Mouse (Mus musculus): ENCODE data around the gene Adgrv1. TPM values are rescaled to one million over a fixed set of nuclear protein-coding genes. Genes with fewer than 3 reads are reported as not detected.

Adgrv1 gene
- polyA plus RNA-seq, 1 experiment from 2014 or later: 0.86 TPM

DNA sequence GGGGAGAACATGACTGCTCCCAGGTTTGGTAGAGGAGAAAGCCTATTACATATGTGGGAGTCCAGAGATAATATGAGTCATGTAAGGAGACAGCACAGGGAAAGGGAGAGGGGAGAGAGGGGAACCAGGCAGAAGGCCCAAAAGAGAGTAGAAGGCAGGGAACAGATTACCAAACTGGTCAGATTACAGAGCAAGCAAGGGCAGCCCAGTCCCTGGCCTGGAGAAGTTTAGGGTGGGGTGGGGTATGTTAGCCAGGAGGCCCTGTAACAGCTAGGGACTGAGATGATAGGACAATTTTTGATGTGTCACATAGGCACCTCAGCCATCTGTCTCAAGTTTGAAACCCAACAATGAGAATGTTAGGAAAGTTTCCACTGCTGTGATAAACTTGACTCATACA is 498.5 kb downstream of the Adgrv1 start:
- H3K9me3 ChIP-seq (ENCODE audit: control insufficient read depth, low read length): no peaks in the 10 kb centered on the region
- H3K36me3 ChIP-seq (ENCODE audit: control insufficient read depth, insufficient read depth, low read length): no peaks in the 10 kb centered on the region
- H3K27ac ChIP-seq (replicated peaks in 1 of 2; ENCODE audit: control insufficient read depth in 1 of 2, insufficient read depth in 1 of 2, low read depth in 2 of 2, low read length in 2 of 2): no peak overlapping the region
- ATAC-seq (ENCODE audit: insufficient number of reproducible peaks, insufficient read depth, low FRiP score, low read depth): no peak
- no peaks in the 10 kb centered on the region for H3K27me3 ChIP-seq (ENCODE audit: control insufficient read depth, insufficient read depth, low read length)
- H3K4me1 ChIP-seq (ENCODE audit: control insufficient read depth in 2 of 2, insufficient read depth in 2 of 2, low read length in 2 of 2): peaks cover 26 to 58% of the 10 kb centered on the region in 2 experiments
- H3K9ac ChIP-seq (ENCODE audit: low read length): no peak overlapping the region
- no peak overlapping the region for H3K4me2 ChIP-seq (ENCODE audit: low read length)
- H3K4me3 ChIP-seq (ENCODE audit: control insufficient read depth in 1 of 2, insufficient read depth in 1 of 2, low read depth in 1 of 2, low read length in 2 of 2): no peak overlapping the region

DNA sequence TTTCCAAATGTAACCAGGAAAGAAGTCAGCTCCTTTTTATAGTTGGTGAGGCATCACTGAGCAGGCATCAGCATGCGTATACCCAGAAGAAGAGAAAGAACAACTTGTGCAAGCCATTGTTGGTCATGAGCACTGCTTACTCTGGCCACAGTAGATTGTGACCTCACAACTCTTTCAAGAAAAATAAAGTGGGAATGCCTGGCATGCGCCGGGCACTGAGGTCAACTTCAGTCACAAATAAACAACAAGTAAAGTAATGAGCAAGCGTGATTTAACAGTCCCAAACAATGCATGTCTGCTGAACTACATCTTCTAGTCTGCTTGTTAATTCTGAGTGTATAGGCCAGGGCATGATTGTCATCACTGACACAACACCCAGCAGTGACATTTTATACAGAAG is 499.6 kb downstream of the Adgrv1 start:
- H3K4me3 ChIP-seq (ENCODE audit: control insufficient read depth in 1 of 2, insufficient read depth in 1 of 2, low read depth in 1 of 2, low read length in 2 of 2): no peak overlapping the region
- H3K9me3 ChIP-seq (ENCODE audit: control insufficient read depth, low read length): no peaks in the 10 kb centered on the region
- no peak overlapping the region for H3K9ac ChIP-seq (ENCODE audit: low read length)
- no peak overlapping the region; a peak in 1 of 4 replicates for H3K27ac ChIP-seq (replicated peaks in 1 of 2; ENCODE audit: control insufficient read depth in 1 of 2, insufficient read depth in 1 of 2, low read depth in 2 of 2, low read length in 2 of 2)
- no peaks in the 10 kb centered on the region for H3K27me3 ChIP-seq (ENCODE audit: control insufficient read depth, insufficient read depth, low read length)
- H3K4me1 ChIP-seq (ENCODE audit: control insufficient read depth in 2 of 2, insufficient read depth in 2 of 2, low read length in 2 of 2): peaks cover 26 to 58% of the 10 kb centered on the region in 2 experiments
- no peak overlapping the region for H3K4me2 ChIP-seq (ENCODE audit: low read length)
- WGBS: 63% methylated on average over 4 of the region's 4 CpGs
- no peak for ATAC-seq (ENCODE audit: insufficient number of reproducible peaks, insufficient read depth, low FRiP score, low read depth)
- H3K36me3 ChIP-seq (ENCODE audit: control insufficient read depth, insufficient read depth, low read length): no peaks in the 10 kb centered on the region

GRCm38 (mm10) chr13:81132691-81133090 is 500.3 kb downstream of the Adgrv1 start:
- H3K9ac ChIP-seq (ENCODE audit: low read length): no peak overlapping the region
- 85% methylated on average over 5 of the region's 5 CpGs for WGBS
- peak overlapping the region; percentile 24 to 88; a peak in 3 of 4 replicates for H3K27ac ChIP-seq (replicated peaks in 1 of 2; ENCODE audit: control insufficient read depth in 1 of 2, insufficient read depth in 1 of 2, low read depth in 2 of 2, low read length in 2 of 2)
- H3K27me3 ChIP-seq (ENCODE audit: control insufficient read depth, insufficient read depth, low read length): no peaks in the 10 kb centered on the region
- no peaks in the 10 kb centered on the region for H3K36me3 ChIP-seq (ENCODE audit: control insufficient read depth, insufficient read depth, low read length)
- no peak overlapping the region for H3K4me2 ChIP-seq (ENCODE audit: low read length)
- H3K9me3 ChIP-seq (ENCODE audit: control insufficient read depth, low read length): no peaks in the 10 kb centered on the region
- ATAC-seq (ENCODE audit: insufficient number of reproducible peaks, insufficient read depth, low FRiP score, low read depth): no peak
- H3K4me3 ChIP-seq (ENCODE audit: control insufficient read depth in 1 of 2, insufficient read depth in 1 of 2, low read depth in 1 of 2, low read length in 2 of 2): no peak overlapping the region
- peaks cover 26 to 58% of the 10 kb centered on the region in 2 experiments for H3K4me1 ChIP-seq (ENCODE audit: control insufficient read depth in 2 of 2, insufficient read depth in 2 of 2, low read length in 2 of 2)

- H3K4me3 ChIP-seq (ENCODE audit: control insufficient read depth in 1 of 2, insufficient read depth in 1 of 2, low read depth in 1 of 2, low read length in 2 of 2): no peak overlapping the region
- ATAC-seq (ENCODE audit: insufficient number of reproducible peaks, insufficient read depth, low FRiP score, low read depth): peak; percentile 64; the same call in 1 of the 2 replicates
- peaks cover 25 to 55% of the 10 kb centered on the region in 2 experiments for H3K4me1 ChIP-seq (ENCODE audit: control insufficient read depth in 2 of 2, insufficient read depth in 2 of 2, low read length in 2 of 2)
- H3K9me3 ChIP-seq (ENCODE audit: control insufficient read depth, low read length): no peaks in the 10 kb centered on the region
- 0 out of 2 replicates have a peak overlapping the region, but pooled peaks have one; percentile 22 for H3K9ac ChIP-seq (ENCODE audit: low read length)
- WGBS: 15% methylated on average over 6 of the region's 6 CpGs
- no peaks in the 10 kb centered on the region for H3K27me3 ChIP-seq (ENCODE audit: control insufficient read depth, insufficient read depth, low read length)
- H3K27ac ChIP-seq (replicated peaks in 1 of 2; ENCODE audit: control insufficient read depth in 1 of 2, insufficient read depth in 1 of 2, low read depth in 2 of 2, low read length in 2 of 2): peak overlapping the region; percentile 72 to 88
- H3K36me3 ChIP-seq (ENCODE audit: control insufficient read depth, insufficient read depth, low read length): no peaks in the 10 kb centered on the region
- 0 out of 2 replicates have a peak overlapping the region, but pooled peaks have one; percentile 5 for H3K4me2 ChIP-seq (ENCODE audit: low read length)
These were observed 501.1 kb downstream of the Adgrv1 start for GRCm38 (mm10) chr13:81131860-81132259.

DNA sequence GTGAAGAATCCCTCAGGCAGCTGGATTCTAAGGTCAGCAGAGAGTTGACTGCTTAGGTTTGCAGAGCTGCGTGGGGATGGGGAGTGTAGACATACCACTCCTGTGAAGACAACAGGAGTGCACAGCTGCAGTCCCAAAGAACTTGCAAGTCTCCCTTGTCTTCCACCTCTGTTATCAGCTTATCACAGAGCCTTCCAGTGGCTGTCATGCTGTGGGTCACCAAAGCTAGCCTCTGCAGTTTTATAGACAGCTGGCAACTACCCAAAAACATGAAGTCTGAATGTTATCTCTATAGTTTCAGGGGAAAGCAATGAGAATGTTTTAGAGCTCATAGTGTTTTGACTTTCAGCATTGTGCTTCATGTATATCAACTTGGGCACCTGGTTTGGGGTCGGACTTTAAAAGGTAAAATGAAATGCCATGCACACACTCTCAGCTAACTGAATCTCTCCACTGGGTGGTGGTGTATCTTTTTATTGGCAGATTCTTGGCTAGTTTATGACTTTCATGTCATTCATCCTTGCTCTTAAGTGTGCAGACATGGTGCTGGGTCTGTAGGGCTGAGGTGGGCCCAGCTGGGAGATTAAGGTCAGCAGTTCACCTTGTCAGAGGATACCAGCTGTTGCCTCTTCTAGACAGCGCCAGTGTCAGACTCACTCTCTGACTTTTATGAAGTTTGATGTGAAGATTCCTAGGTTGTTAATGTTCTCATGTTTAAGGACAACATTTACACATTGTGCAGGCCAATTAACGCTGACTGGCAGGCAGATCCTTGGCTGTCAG is 502.0 kb downstream of the Adgrv1 start:
- no peak overlapping the region for H3K4me3 ChIP-seq (ENCODE audit: control insufficient read depth in 1 of 2, insufficient read depth in 1 of 2, low read depth in 1 of 2, low read length in 2 of 2)
- H3K4me2 ChIP-seq (ENCODE audit: low read length): no peak overlapping the region
- H3K36me3 ChIP-seq (ENCODE audit: control insufficient read depth, insufficient read depth, low read length): no peaks in the 10 kb centered on the region
- H3K27me3 ChIP-seq (ENCODE audit: control insufficient read depth, insufficient read depth, low read length): no peaks in the 10 kb centered on the region
- no peaks in the 10 kb centered on the region for H3K9me3 ChIP-seq (ENCODE audit: control insufficient read depth, low read length)
- H3K9ac ChIP-seq (ENCODE audit: low read length): no peak overlapping the region
- whole genome bisulfite sequencing: 23% methylated on average over 4 of the region's 4 CpGs
- H3K27ac ChIP-seq (replicated peaks in 1 of 2; ENCODE audit: control insufficient read depth in 1 of 2, insufficient read depth in 1 of 2, low read depth in 2 of 2, low read length in 2 of 2): peak overlapping the region; percentile 72 to 88
- peaks cover 23 to 45% of the 10 kb centered on the region in 2 experiments for H3K4me1 ChIP-seq (ENCODE audit: control insufficient read depth in 2 of 2, insufficient read depth in 2 of 2, low read length in 2 of 2)
- ATAC-seq (ENCODE audit: insufficient number of reproducible peaks, insufficient read depth, low FRiP score, low read depth): peak; percentile 40; the same call in 1 of the 2 replicates

DNA sequence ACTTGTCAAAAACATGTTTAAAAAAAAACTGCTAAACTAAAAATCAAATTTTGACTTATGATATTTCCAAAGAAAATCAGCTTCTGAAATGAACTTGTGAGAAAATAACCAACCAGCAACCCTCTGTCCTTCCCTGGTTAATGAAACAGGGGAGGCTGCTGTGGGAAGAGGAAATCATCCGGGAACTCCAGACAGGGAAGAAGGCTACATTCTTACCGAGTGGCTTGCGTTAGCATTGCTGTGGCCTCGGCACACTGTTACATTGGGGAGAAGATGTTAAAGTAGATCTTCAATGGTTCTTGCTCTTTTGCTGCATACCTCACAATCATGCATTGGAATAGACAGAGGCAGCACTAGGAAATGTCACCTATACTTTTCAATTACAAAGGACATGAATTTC is 507.1 kb downstream of the Adgrv1 start:
- no peak overlapping the region for H3K9ac ChIP-seq (ENCODE audit: low read length)
- no peaks in the 10 kb centered on the region for H3K9me3 ChIP-seq (ENCODE audit: control insufficient read depth, low read length)
- no peak for ATAC-seq (ENCODE audit: insufficient number of reproducible peaks, insufficient read depth, low FRiP score, low read depth)
- H3K27me3 ChIP-seq (ENCODE audit: control insufficient read depth, insufficient read depth, low read length): no peaks in the 10 kb centered on the region
- 65% methylated on average over 4 of the region's 4 CpGs for WGBS
- no peaks in the 10 kb centered on the region for H3K36me3 ChIP-seq (ENCODE audit: control insufficient read depth, insufficient read depth, low read length)
- H3K4me2 ChIP-seq (ENCODE audit: low read length): no peak overlapping the region
- H3K27ac ChIP-seq (replicated peaks in 1 of 2; ENCODE audit: control insufficient read depth in 1 of 2, insufficient read depth in 1 of 2, low read depth in 2 of 2, low read length in 2 of 2): no peak overlapping the region
- H3K4me3 ChIP-seq (ENCODE audit: control insufficient read depth in 1 of 2, insufficient read depth in 1 of 2, low read depth in 1 of 2, low read length in 2 of 2): no peak overlapping the region
- peaks cover 3 to 7% of the 10 kb centered on the region in 2 experiments for H3K4me1 ChIP-seq (ENCODE audit: control insufficient read depth in 2 of 2, insufficient read depth in 2 of 2, low read length in 2 of 2)

- no peaks in the 10 kb centered on the region for H3K4me1 ChIP-seq (ENCODE audit: control insufficient read depth in 2 of 2, insufficient read depth in 2 of 2, low read length in 2 of 2)
- no peak overlapping the region for H3K4me3 ChIP-seq (ENCODE audit: control insufficient read depth in 1 of 2, insufficient read depth in 1 of 2, low read depth in 1 of 2, low read length in 2 of 2)
- ATAC-seq (ENCODE audit: insufficient number of reproducible peaks, insufficient read depth, low FRiP score, low read depth): no peak
- H3K27ac ChIP-seq (replicated peaks in 1 of 2; ENCODE audit: control insufficient read depth in 1 of 2, insufficient read depth in 1 of 2, low read depth in 2 of 2, low read length in 2 of 2): no peak overlapping the region
- no peaks in the 10 kb centered on the region for H3K9me3 ChIP-seq (ENCODE audit: control insufficient read depth, low read length)
- no peak overlapping the region for H3K9ac ChIP-seq (ENCODE audit: low read length)
- no peaks in the 10 kb centered on the region for H3K27me3 ChIP-seq (ENCODE audit: control insufficient read depth, insufficient read depth, low read length)
- H3K4me2 ChIP-seq (ENCODE audit: low read length): no peak overlapping the region
- 88% methylated on average over 2 of the region's 2 CpGs for WGBS
- H3K36me3 ChIP-seq (ENCODE audit: control insufficient read depth, insufficient read depth, low read length): no peaks in the 10 kb centered on the region
These were observed 510.7 kb downstream of the Adgrv1 start for GRCm38 (mm10) chr13:81122238-81122637.

Measured in heart, embryonic 14.5 days (tissue).